Mouse (Mus musculus): ENCODE measurements at regions not wholly inside any gene's neighbourhood (a gene's known extent, or its start where the extent isn't known, plus 50 kb on each side); places are given as distances from the start of the nearest gene placed in this dataset.
A peak's percentile ranks its signal among the peaks of the same experiment; 100 is the strongest.

DNA sequence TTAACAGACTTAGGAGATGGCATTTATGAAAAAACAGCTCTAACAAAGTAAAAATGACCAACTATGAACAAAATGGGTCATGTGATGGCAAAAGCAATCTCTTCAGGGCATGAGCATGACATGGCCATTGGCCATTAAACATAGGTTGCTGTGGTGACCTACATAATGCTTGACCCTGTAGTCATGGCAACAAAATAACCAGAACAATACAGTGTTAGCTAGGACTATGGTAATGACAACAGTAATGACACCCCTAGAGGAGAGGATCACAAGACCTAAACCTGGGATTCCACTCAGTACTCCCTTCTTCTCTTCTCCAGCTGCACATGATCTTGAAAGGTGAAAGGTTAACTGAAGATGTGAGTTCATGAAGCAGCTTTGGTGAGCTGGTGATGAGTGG lies 85.0 kb upstream of the Nanos1 start:
- Histone ChIP-seq H3K4me2 (ENCODE audit: insufficient read depth, low read depth, poor library complexity, severe bottlenecking) (no peak overlapping the region), H3K79me2 (replicated peaks; ENCODE audit: control insufficient read depth, extremely low read depth, insufficient read depth, poor library complexity, severe bottlenecking) (no peaks in the 10 kb centered on the region), H3K27me3 (replicated peaks) (no peaks in the 10 kb centered on the region), H3K27ac (ENCODE audit: insufficient read depth, low read depth) (no peak overlapping the region), H3K4me1 (ENCODE audit: control insufficient read depth in 1 of 2, insufficient read depth in 2 of 2) (peaks cover 3 to 10% of the 10 kb centered on the region in 2 experiments; a peak in 3 of 4 replicates), H3K9me3 (replicated peaks; ENCODE audit: low read length) (no peaks in the 10 kb centered on the region), H3K9ac (ENCODE audit: insufficient read depth, low read depth) (no peak overlapping the region), H3K36me3 (replicated peaks in 1 of 2; ENCODE audit: control insufficient read depth in 1 of 2, insufficient read depth in 1 of 2, low read length in 1 of 2) (no peaks in the 10 kb centered on the region), H3K4me3 (replicated peaks in 1 of 3; ENCODE audit: low read depth in 2 of 3, low read length in 2 of 3, poor library complexity in 1 of 3) (no peak overlapping the region)
- DNase-seq (ENCODE audit: extremely low read depth), result no peak
- dilution Hi-C loops (cut with MboI; ENCODE audit: extremely low pct_ligation_motif_present, extremely low pct_unique_long_range_greater_than_20kb, low sequenced_read_pairs), result no loop called here
- TF ChIP-seq SMC3 (IDR thresholded peaks at IDR 0.05; ENCODE audit: low read depth, low read length) (no peak), MAZ (IDR thresholded peaks at IDR 0.05; ENCODE audit: low read depth, low read length) (no peak), JUND (conservative IDR thresholded peaks at IDR 0.05; ENCODE audit: low read depth, low read length) (no peak), MYC (IDR thresholded peaks at IDR 0.05; ENCODE audit: low read depth, low read length) (no peak), USF2 (conservative IDR thresholded peaks at IDR 0.05; ENCODE audit: low read depth, low read length) (no peak), NRF1 (IDR thresholded peaks at IDR 0.05; ENCODE audit: low read depth, low read length) (no peak), IRF4 (IDR thresholded peaks at IDR 0.05; ENCODE audit: low read depth, low read length) (no peak), RAD21 (IDR thresholded peaks at IDR 0.05; ENCODE audit: low read depth, low read length) (no peak), MXI1 (IDR thresholded peaks at IDR 0.05; ENCODE audit: low read depth, low read length) (no peak)
- in situ Hi-C loops (cut with MboI; ENCODE audit: low pct_ligation_motif_present, low pct_unique_long_range_greater_than_20kb, low sequenced_read_pairs), result no loop called here

DNA sequence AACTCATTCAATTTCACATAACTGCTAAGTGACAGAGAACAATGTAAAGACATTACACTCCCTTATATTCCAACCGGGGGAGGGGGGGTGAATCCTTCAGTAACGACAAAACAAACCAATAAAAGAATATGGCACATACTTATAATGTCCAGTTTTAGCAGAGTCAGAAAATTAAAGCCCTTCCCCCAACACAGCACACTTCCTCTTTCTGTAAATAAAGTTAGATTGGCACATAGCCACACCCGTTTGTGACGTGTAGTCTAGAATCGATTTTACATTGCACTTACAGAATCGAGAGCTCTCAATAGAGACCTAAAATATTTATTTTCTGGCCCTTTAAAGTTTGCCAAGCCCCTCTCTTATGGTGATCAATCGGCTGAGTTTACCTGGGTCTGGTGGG lies 85.0 kb upstream of the Cacul1 start:
- no peaks in the 10 kb centered on the region for H3K79me2 ChIP-seq (replicated peaks; ENCODE audit: control insufficient read depth, extremely low read depth, insufficient read depth, poor library complexity, severe bottlenecking)
- DNase-seq (ENCODE audit: extremely low read depth), result peak; percentile 68
- no peaks in the 10 kb centered on the region for H3K9me3 ChIP-seq (replicated peaks; ENCODE audit: low read length)
- TF ChIP-seq ELF1 (IDR thresholded peaks at IDR 0.05; ENCODE audit: low read depth, low read length), result 0 out of 2 replicates have a peak, but pooled peaks have one; percentile 21
- TF ChIP-seq JUND (conservative IDR thresholded peaks at IDR 0.05; ENCODE audit: low read depth, low read length), result no peak
- TF ChIP-seq MXI1 (IDR thresholded peaks at IDR 0.05; ENCODE audit: low read depth, low read length), result no peak
- TF ChIP-seq USF1 (IDR thresholded peaks at IDR 0.05; ENCODE audit: low read depth, low read length), result no peak
- no peak for TF ChIP-seq SMC3 (IDR thresholded peaks at IDR 0.05; ENCODE audit: low read depth, low read length)
- no peak for TF ChIP-seq KAT2A (IDR thresholded peaks at IDR 0.05; ENCODE audit: insufficient replicate concordance, low read length)
- TF ChIP-seq ZC3H11A (IDR thresholded peaks at IDR 0.05; ENCODE audit: low read depth, low read length), result no peak
- no peak for TF ChIP-seq USF2 (conservative IDR thresholded peaks at IDR 0.05; ENCODE audit: low read depth, low read length)
- TF ChIP-seq CTCF (conservative IDR thresholded peaks at IDR 0.05 in 1 of 2, IDR thresholded peaks at IDR 0.05 in 1 of 2; ENCODE audit: low read depth in 2 of 2, low read length in 2 of 2), result no peak
- no peak for TF ChIP-seq RAD21 (IDR thresholded peaks at IDR 0.05; ENCODE audit: low read depth, low read length)
- TF ChIP-seq CHD1 (IDR thresholded peaks at IDR 0.05; ENCODE audit: low read depth, low read length), result no peak
- no peak for TF ChIP-seq ZMIZ1 (IDR thresholded peaks at IDR 0.05; ENCODE audit: low read depth, low read length)
- no peak for TF ChIP-seq UBTF (IDR thresholded peaks at IDR 0.05; ENCODE audit: low read depth, low read length)
- 0 out of 2 replicates have a peak, but pooled peaks have one; percentile 19 for TF ChIP-seq TBP (conservative IDR thresholded peaks at IDR 0.05; ENCODE audit: low read depth, low read length)
- TF ChIP-seq MEF2A (IDR thresholded peaks at IDR 0.05; ENCODE audit: borderline replicate concordance, low read depth, low read length), result no peak; the same call in 1 of the 2 replicates
- TF ChIP-seq TCF12 (IDR thresholded peaks at IDR 0.05; ENCODE audit: low read depth, low read length), result no peak
- no peak for TF ChIP-seq E2F4 (IDR thresholded peaks at IDR 0.05; ENCODE audit: insufficient replicate concordance, low read depth, low read length)
- TF ChIP-seq NRF1 (IDR thresholded peaks at IDR 0.05; ENCODE audit: low read depth, low read length), result no peak
- no peak for TF ChIP-seq SIN3A (IDR thresholded peaks at IDR 0.05; ENCODE audit: low read length)
- TF ChIP-seq MYC (IDR thresholded peaks at IDR 0.05; ENCODE audit: low read depth, low read length), result no peak
- TF ChIP-seq POLR2A (IDR thresholded peaks at IDR 0.05; ENCODE audit: low read depth, low read length), result no peak
- TF ChIP-seq MAZ (IDR thresholded peaks at IDR 0.05; ENCODE audit: low read depth, low read length), result no peak
- no peak for TF ChIP-seq GABPA (IDR thresholded peaks at IDR 0.05; ENCODE audit: insufficient replicate concordance, low read depth, low read length)
- TF ChIP-seq MAX (IDR thresholded peaks at IDR 0.05; ENCODE audit: low read length), result no peak
- TF ChIP-seq CHD2 (IDR thresholded peaks at IDR 0.05; ENCODE audit: low read length), result peak; percentile 75; the same call in 1 of the 2 replicates
- peak; percentile 81 for TF ChIP-seq IRF4 (IDR thresholded peaks at IDR 0.05; ENCODE audit: low read depth, low read length)
- no peak for TF ChIP-seq RCOR1 (conservative IDR thresholded peaks at IDR 0.05; ENCODE audit: low read depth, low read length)
- 0 out of 2 replicates have a peak, but pooled peaks have one; percentile 50 for TF ChIP-seq MAFK (IDR thresholded peaks at IDR 0.05; ENCODE audit: insufficient replicate concordance, low read length)
- peak; percentile 39; the same call in 1 of the 2 replicates for TF ChIP-seq BHLHE40 (IDR thresholded peaks at IDR 0.05; ENCODE audit: low read depth, low read length)
- peak; percentile 34; the same call in 1 of the 2 replicates for TF ChIP-seq ETS1 (conservative IDR thresholded peaks at IDR 0.05; ENCODE audit: low read depth, low read length)
- TF ChIP-seq JUN (IDR thresholded peaks at IDR 0.05; ENCODE audit: insufficient read depth, low read depth, low read length), result no peak

More for the DNA sequence above, 85.0 kb upstream of the Cacul1 start:
- H3K4me3 ChIP-seq (replicated peaks in 1 of 3; ENCODE audit: low read depth in 2 of 3, low read length in 2 of 3, poor library complexity in 1 of 3), result no peak overlapping the region
- no peak overlapping the region for H3K27ac ChIP-seq (ENCODE audit: insufficient read depth, low read depth)
- in situ Hi-C loops (cut with MboI; ENCODE audit: low pct_ligation_motif_present, low pct_unique_long_range_greater_than_20kb, low sequenced_read_pairs) (no loop called here), dilution Hi-C loops (cut with MboI; ENCODE audit: extremely low pct_ligation_motif_present, extremely low pct_unique_long_range_greater_than_20kb, low sequenced_read_pairs) (no loop called here)
- no peaks in the 10 kb centered on the region for H3K36me3 ChIP-seq (replicated peaks in 1 of 2; ENCODE audit: control insufficient read depth in 1 of 2, insufficient read depth in 1 of 2, low read length in 1 of 2)
- peak overlapping the region; percentile 26 for H3K4me2 ChIP-seq (ENCODE audit: insufficient read depth, low read depth, poor library complexity, severe bottlenecking)
- H3K4me1 ChIP-seq (ENCODE audit: control insufficient read depth in 1 of 2, insufficient read depth in 2 of 2), result peaks cover 11 to 38% of the 10 kb centered on the region in 2 experiments
- H3K27me3 ChIP-seq (replicated peaks), result no peaks in the 10 kb centered on the region
- H3K9ac ChIP-seq (ENCODE audit: insufficient read depth, low read depth), result 0 out of 2 replicates have a peak overlapping the region, but pooled peaks have one; percentile 19
